Mouse (Mus musculus) kidney, adult 9 months (tissue): ENCODE data around the gene Ppp1ca.

Experiments
- DNase-seq: peaks from one replicate; pipeline ENCODE4 v3.0.0; 2022

The Ppp1ca gene

GRCm38 (mm10) chr19:4155223-4156072 is 36.4 kb upstream of the Ppp1ca start:
- no peak for DNase-seq

DNA sequence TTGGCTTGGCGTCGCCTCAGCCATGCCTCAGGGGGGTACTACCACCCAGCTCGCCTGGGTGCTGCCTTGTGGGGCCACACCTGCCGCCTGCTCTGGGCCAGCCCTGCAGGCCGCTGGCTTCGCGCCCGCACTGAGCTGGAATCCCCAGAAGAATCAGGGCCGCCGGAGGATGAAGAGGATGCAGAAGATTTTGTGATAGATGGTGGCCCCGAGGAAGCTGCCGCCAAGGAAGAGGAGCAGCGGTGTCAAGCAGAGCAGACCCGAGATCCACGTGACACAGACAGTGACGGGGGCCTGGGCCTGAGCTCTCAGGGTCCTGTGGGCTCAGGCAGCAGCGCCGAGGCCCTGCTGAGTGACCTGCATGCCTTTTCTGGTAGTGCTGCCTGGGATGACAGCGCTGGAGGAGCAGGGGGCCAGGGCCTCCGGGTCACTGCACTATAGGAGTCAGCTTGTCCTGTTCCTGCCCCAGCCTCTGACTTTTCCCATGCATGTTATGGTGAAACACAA is 35.7 kb upstream of the Ppp1ca start:
- DNase-seq, result no peak

- DNase-seq, result no peak
Measured at GRCm38 (mm10) chr19:4156771-4157170, 35.1 kb upstream of the Ppp1ca start.

DNA sequence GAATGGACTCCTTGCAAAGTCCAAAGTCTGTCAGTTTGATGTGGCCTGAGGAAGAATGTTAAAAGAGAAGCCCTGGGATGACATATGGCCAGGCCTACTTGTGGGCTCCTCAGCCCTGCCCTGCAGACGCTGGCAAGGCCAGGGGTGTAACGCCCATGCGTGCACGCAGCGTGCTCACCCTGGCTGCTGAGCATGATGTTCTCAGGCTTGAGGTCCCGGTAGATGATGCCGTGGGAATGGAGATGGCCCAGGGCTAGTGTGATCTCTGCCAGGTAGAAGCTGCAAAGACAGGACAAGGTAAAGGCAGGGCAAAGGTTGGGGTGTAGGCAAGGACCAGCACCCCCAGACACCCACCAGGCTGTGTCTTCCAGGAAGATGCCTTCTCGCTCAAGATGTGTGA is 32.8 kb upstream of the Ppp1ca start:
- no peak for DNase-seq

- peak; percentile 98 for DNase-seq
Measured at GRCm38 (mm10) chr19:4162646-4163542, 29.0 kb upstream of the Ppp1ca start, which contains the start of gene Rps6kb2. Rps6kb2 (minus strand) TSS chr19:4163354.

DNA sequence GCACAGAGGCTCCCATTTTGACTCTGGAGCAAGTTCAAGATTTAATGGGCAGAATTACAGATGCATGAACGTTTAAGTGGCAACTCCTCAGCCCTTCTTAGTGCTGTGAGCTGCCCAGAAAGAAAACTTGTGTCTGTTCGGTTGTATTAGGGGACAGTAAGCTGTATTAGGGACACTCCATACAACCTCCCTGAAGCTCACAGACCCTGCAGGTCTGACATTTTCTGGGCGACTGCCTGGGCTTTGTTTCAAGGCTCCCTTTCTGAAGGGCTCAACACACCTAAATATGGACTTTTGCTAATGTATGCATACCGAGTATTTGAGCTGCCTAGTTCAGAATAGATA is 28.4 kb upstream of the Ppp1ca start:
- DNase-seq, result no peak

GRCm38 (mm10) chr19:4164100-4164499 is 27.8 kb upstream of the Ppp1ca start:
- no peak for DNase-seq

DNA sequence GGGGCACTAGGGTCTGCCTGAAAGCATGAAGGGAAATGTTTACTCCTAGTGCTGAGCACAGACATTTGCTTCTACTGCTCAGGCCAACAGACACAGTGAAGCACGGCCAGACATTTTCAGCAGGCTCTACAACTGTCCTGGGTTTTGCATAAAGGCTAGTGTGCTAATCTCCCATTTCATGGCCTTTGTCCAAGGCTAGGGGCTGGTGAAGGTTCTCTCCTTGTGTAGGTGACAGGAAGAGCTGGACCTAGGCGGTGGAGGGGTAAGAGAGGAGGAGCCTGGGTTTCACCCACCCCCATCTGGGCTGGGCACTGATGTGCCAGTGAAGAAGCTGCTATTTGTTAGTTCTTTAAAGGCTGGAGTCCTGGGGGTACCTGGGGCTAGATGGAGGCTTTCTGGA is 27.1 kb upstream of the Ppp1ca start:
- DNase-seq, result no peak

DNA sequence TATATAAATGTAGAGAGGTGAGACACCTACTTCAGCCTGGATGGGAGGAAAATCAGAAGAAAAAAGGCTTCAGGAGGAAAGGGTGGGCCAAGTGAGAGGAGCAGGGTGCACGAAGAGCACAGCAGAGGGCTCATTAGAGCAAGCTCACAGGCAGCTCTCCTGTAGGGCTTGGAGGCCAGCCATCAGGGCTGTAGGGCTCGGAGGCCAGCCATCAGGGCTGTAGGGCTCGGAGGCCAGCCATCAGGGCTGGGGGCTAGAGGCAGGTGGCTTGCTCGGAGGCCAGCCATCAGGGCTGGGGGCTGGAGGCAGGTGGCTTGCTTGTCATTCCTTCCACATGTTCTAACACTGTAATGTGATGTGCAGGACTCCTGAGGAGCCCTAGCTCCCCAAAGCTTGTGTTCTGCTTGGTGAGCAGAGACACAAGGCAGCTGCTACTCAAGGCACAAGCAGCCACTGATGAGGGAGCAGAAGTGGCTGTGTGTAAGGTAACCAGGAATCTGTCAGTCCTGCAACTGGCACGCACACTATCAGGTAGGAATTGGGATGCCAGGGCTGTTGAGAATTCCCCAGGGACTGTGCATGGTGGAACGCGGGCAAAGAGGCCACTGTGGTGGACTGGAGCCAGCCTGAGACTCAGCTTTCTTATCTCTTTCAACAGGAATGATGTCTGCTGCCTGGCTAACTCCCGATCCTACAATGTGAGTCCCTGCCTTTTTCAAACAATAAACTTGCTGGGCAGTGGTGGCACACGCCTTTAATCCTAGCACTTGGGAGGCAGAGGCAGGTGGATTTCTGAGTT is 25.0 kb upstream of the Ppp1ca start:
- DNase-seq, result no peak

DNA sequence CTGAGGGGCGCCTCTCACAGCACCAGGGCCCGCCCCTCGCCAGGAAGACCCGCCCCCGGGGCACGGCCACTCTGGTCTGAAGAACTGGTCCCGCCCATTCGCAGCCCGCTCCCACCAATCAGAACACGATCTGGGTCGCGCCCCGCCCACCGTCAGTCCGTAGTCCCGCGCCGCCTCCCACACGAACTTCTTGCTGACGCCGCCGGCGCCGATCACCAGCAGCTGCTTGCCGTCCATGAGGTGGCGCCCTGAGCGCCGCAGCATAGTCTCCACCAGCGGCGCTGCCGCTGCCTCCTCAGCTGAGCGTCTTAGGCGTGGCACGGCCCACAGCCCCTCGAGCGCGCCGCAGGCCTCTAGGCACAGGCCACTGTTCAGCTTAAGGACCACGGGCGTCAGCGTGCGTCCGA is 22.5 kb upstream of the Ppp1ca start:
- DNase-seq, result peak; percentile 100

DNA sequence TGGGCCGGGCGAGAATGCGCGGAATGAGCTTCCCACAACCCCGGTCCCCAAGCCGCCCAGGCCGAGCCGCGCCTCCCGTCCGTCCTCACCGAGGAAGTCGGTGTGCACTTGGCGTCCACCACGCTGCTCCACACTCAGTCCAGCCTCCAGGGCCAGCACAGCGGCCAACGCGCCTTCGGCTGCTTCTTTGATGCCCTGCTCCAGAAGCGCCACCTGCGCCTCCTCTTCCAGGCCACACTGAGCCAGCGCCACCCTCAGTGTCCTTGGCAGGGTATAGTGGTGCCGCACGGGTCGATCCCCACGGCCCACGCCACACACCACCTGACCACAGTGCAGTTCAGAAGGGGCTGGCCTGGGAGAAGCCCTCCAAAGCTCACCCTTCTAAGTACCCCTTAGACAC is 22.1 kb upstream of the Ppp1ca start:
- DNase-seq, result no peak

DNA sequence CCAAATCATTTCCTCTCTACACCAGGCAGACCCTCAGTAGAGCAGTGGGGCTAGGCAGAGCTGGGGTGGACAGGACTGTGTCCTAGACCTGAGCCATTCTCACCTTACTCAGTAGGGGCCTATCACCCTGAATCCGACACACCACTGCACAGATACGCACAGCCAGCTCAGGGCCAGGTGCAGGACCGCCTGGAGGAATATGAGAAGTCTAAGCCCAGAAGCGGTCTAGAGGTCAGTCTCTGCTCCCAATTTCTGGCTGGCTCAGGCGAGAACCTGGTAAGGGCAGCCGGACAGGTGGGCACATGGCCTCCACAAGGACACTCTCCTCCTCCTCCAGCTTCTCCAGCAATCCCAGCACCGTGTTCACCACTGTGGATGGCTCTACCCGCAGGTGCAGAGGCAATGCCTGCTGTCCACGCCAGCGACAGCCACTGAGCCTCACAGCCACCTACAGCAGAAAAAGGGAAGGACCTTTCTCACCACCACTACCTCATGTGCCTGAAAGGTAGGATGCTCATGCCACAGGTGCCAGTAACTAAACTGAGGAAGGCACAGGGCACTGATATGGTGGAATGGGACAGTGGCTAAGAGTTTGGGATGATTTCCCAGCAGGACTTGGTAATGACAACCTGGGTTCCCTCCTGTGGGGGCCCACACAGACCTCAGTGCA is 21.0 kb upstream of the Ppp1ca start:
- no peak for DNase-seq

DNA sequence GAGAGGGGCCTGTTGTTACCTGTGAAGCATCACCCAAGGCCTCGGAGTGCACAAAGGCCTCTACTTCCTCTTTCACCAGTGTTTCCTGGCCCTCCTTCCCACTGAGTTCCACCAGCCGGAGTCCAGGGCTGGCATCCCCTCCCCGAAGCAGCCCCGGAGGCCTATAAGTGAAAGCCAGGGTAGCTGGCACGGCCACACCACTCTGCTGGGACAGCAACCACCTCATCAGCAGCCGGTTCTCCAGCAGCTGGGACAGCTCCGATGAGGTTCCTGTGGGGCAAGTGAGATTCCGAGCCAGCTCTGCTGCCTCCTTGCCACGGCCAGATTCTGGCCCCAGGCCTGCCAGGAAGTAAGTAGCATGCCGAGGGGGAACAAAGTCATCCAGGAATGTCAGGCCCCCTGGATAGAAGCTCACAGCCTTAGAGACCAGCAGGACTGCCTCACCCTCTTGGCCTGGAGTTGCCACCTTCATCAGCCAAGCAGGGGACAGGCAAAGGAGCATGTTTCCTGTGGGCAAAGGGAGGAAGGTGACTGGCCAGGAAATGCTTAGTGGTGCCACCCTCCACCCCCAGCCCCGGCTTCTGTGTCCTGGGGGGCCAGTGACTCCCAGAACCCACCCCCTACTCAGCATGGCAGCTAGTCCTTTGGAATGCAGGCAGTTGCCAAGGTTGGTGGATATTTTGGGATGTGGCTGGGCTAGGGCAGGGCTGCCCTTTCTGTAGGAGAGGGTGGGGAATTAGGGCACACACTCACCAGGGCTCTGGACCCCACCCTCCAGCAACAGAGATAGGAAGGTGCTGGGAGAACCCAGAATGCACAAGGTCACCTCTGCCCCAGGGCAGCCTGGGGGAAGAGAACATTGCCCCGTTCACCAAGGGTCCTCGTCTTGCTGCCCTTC is 20.2 kb upstream of the Ppp1ca start:
- no peak for DNase-seq

DNA sequence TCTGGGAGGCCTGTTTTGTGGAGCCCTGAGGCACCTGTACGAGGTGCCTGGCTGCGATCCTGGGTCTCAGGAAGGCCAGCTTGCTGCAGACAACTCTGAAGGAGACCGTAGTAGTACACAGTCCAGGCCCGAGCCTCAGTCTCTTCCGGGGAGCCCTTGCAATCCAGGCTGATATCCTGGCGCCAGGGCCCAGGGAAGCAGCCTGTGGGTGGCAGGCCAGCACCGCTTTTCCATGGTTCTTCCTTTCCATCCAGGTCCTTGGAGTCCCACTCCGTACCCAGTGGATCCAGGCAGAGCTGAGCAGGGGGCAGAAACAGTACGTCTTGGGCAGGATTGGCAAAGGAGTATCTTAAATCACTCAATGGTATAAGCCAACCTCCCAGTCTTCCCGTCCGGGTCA is 18.9 kb upstream of the Ppp1ca start:
- DNase-seq, result no peak

- no peak for DNase-seq
Measured at GRCm38 (mm10) chr19:4175368-4175947, 16.4 kb upstream of the Ppp1ca start, which contains the start of gene Carns1. Carns1 (minus strand) TSS chr19:4175479.

DNA sequence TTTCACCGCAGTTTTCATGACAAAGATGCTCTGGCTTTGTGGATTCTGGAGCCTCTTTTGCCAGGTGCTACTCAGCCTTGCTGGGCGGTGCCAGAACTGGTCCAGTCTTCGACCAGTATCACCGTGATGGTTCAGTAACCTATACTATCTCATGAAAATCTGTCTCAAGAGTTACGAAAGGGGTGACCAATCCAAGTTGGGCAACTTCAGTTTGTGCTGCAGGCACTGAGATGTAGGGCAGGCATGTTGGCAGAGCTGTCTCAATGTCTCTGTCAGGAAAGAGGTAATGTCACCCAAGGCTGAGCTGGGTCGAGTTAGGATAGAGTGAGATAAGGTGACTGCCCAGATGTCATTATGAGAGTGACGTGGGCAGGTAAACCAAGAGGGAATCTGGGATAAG is 11.5 kb upstream of the Ppp1ca start:
- no peak for DNase-seq

DNA sequence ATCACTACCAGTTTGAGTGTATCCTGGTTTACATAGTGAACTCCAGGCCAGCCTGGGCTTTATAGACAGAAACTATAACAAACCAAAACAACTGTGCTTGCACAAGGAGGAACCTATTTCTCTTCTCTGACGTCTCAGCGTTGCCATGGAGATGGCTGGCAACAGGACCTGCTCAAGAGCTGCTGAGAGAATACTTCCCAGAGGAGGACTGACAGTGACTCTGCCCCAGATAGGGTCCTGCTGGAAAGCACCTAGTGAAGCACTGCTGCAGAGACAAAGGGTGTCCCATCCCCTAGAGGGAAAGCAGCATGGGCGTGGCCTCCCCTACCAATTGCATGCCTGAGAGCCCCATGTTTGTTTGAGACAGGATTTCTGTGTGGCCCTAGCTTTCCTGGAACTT is 10.0 kb upstream of the Ppp1ca start:
- no peak for DNase-seq

- DNase-seq, result no peak
Measured at GRCm38 (mm10) chr19:4183689-4184088, 8.2 kb upstream of the Ppp1ca start.

GRCm38 (mm10) chr19:4184976-4185975 is 6.6 kb upstream of the Ppp1ca start:
- DNase-seq, result no peak

DNA sequence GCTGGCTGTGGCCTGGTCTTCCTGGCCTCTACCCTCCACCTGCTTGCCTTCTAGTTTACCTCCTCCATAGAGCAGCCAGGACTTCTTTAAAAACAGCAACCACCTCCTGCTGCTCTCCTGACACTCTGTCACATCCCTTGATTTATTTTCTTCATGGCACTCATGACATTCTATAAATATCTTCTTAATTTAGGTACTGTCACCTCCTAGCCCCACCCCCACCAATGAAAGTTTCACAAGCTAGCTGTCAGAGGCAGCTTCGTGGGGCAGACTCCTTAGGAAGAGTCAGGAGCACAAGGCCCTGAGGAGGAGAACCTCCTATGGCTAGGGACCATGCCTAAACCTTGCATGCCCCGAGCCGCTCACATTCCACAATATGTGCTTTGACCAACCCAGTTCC is 4.6 kb upstream of the Ppp1ca start:
- DNase-seq, result no peak
